In genomic region chr16:25494153-25494552, GRCm38 (mm10) we compare ENCODE assay signal across 16 mouse cellular contexts.
A peak's percentile ranks its signal among the peaks of the same experiment; 100 is the strongest.
DNase-seq lines count a peak whose midpoint lies in the region; TF ChIP-seq lines count a peak whose summit lies in the region.
"Had no signal": no experiment of that assay in that cellular context is flagged by ENCODE, and none has a peak within 500 bp of the region (broad histone marks: within the 10 kb centered on the region; RNA-seq: fewer than 3 reads in every experiment).

No protein-coding gene starts in this region.

- DNase-seq in CH12.LX (ENCODE audit: extremely low read depth) = no peak
- DNase-seq in cerebellum, adult 11 months = no peak
- DNase-seq: adrenal gland, adult 2 months; adrenal gland, adult 8-10 months; adrenal gland, postnatal 10 days; adrenal gland, postnatal 14 days; adrenal gland, postnatal 25 days; adrenal gland, postnatal 36 days; B cell, adult 2 months; cerebellum, adult 11-12 months; cerebellum, adult 18-20 months; cerebellum, adult 2 months; cerebellum, adult 8-10 months; cerebellum, adult 9-10 months had no signal

- H3K4me1 ChIP-seq in CH12.LX (ENCODE audit: control insufficient read depth in 1 of 2, insufficient read depth in 2 of 2) = peaks cover 28 to 50% of the 10 kb centered on the region in 2 experiments

- TF ChIP-seq CTCF in CH12.LX (conservative IDR thresholded peaks at IDR 0.05 in 1 of 2, IDR thresholded peaks at IDR 0.05 in 1 of 2; ENCODE audit: low read depth in 2 of 2, low read length in 2 of 2) = no peak

- in situ Hi-C loops in CH12.LX (cut with MboI; ENCODE audit: low pct_ligation_motif_present, low pct_unique_long_range_greater_than_20kb, low sequenced_read_pairs) = loop anchor here (25.0 kb wide), 1 partner anchor 193 kb away; the partner anchor contains the start of gene Trp63

- no peak for TF ChIP-seq POLR2A in CH12.LX (IDR thresholded peaks at IDR 0.05; ENCODE audit: low read depth, low read length)

- TF ChIP-seq EP300 in CH12.LX (IDR thresholded peaks at IDR 0.05; ENCODE audit: low read length) = peak; percentile 71

- dilution Hi-C loops in CH12.LX (cut with MboI; ENCODE audit: extremely low pct_ligation_motif_present, extremely low pct_unique_long_range_greater_than_20kb, low sequenced_read_pairs) = no loop called here

- H3K9ac ChIP-seq in CH12.LX (ENCODE audit: insufficient read depth, low read depth) = peak overlapping the region; percentile 67

- peak overlapping the region; percentile 94 for H3K27ac ChIP-seq in CH12.LX (ENCODE audit: insufficient read depth, low read depth)

- H3K27me3 ChIP-seq in CH12.LX (replicated peaks) = peaks cover 1% of the 10 kb centered on the region
- H3K27me3 ChIP-seq: Patski had no signal

- no peaks in the 10 kb centered on the region for H3K79me2 ChIP-seq in CH12.LX (replicated peaks; ENCODE audit: control insufficient read depth, extremely low read depth, insufficient read depth, poor library complexity, severe bottlenecking)

- H3K9me3 ChIP-seq in CH12.LX (replicated peaks; ENCODE audit: low read length) = no peaks in the 10 kb centered on the region
- H3K9me3 ChIP-seq: G1E had no signal

- H3K4me3 ChIP-seq in CH12.LX (replicated peaks in 1 of 3; ENCODE audit: low read depth in 2 of 3, low read length in 2 of 3, poor library complexity in 1 of 3) = no peak overlapping the region

- no peak for TF ChIP-seq RAD21 in CH12.LX (IDR thresholded peaks at IDR 0.05; ENCODE audit: low read depth, low read length)

- peak overlapping the region; percentile 47 for H3K4me2 ChIP-seq in CH12.LX (ENCODE audit: insufficient read depth, low read depth, poor library complexity, severe bottlenecking)

- H3K36me3 ChIP-seq in CH12.LX (replicated peaks in 1 of 2; ENCODE audit: control insufficient read depth in 1 of 2, insufficient read depth in 1 of 2, low read length in 1 of 2) = no peaks in the 10 kb centered on the region
- H3K36me3 ChIP-seq: G1E had no signal

TF ChIP-seq in CH12.LX, 34 proteins besides CTCF, POLR2A, EP300 and RAD21:
- TF ChIP-seq TCF12 (IDR thresholded peaks at IDR 0.05; ENCODE audit: low read depth, low read length) (0 out of 2 replicates have a peak, but pooled peaks have one; percentile 13), SMC3 (IDR thresholded peaks at IDR 0.05; ENCODE audit: low read depth, low read length) (no peak), ZNF384 (IDR thresholded peaks at IDR 0.05; ENCODE audit: low read depth, low read length) (peak; percentile 94)
